Mouse (Mus musculus) kidney, postnatal 4 days (tissue): ENCODE measurements at regions not wholly inside any gene's neighbourhood (a gene's known extent, or its start where the extent isn't known, plus 50 kb on each side); places are given as distances from the start of the nearest gene placed in this dataset.

ENCODE experiments used
- DNase-seq, 2 experiments: peaks; one replicate each; pipeline ENCODE4 v3.0.0; 2021; ENCODE audit warnings: mixed read lengths in 2 of 2

DNA sequence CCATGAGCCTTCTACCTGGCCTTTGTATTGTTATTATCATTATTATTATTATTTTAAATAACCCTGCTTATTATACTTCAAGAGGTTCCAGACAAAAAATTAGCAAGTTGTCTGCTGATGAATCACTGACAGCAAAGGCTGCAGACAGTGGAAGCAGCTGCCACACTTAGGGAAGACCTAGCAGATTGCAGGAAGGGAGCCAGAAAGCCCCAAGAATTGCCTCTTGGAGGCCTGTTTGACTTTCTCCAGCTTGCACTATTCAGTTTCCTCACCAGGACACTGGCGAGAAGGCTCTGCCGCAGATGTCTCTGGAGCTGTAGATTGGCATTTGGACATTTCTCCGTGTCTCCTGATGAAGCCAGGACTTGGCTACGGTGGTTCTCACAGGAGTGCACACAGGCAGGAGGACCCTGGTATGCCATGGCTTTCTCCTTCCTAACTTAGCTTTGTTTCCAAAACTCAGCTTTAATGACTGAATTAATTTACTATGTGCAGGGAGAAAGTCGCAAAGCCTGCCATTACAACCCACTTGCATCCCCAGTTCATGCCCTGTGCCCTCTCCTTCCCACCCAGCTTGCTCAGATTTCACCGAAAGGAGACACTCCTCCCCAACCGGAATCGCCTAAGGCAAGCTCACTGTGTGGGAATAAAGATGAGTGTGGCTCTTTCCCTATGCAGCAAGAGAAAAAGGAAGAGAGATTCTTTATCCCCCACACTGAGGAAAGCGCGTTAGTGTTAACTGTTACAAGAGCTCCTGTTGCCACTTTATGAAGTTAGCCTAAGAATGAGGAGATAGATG, 193.3 kb upstream of the Trib2 start:
- peak; percentile 13 to 43 for DNase-seq

DNA sequence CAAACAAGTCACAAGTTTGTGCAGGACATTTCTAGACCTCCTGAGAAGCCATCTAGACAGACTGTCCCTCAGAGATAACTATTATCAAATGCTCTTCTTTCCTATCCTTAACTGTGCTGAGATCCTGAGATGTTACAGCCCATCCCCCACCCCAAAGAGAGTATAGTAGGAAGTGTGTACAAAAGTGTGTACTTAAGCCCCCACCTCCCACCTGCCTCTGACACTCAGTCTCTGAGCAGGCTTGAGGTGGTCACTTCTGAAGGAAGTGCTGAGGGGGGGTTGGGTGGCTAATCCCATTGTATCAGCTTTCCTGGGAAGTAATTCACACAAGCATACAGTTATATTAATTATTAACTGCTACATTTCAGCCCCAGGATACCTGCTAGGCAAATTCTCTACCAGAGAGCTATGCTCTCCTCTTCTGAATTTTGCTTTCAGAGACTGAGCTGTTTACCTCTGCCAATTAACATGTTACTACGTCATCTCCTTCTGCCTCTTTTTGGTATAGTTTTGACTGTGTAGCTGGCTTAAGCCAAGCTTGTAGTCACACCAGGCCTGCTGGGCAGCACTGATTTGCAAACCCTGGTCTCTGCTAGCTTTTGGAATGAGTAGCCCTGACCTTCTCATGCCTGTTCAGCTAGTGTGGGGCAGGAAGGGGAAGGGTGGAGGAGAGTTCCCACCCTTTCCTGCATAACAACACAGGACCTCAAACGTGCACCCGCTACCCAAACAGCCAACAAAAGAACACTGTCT, 192.2 kb upstream of the Trib2 start:
- peak; percentile 49 to 68 for DNase-seq

- DNase-seq, result no peak
Measured at GRCm38 (mm10) chr12:16008261-16008660, 191.5 kb upstream of the Trib2 start.

DNA sequence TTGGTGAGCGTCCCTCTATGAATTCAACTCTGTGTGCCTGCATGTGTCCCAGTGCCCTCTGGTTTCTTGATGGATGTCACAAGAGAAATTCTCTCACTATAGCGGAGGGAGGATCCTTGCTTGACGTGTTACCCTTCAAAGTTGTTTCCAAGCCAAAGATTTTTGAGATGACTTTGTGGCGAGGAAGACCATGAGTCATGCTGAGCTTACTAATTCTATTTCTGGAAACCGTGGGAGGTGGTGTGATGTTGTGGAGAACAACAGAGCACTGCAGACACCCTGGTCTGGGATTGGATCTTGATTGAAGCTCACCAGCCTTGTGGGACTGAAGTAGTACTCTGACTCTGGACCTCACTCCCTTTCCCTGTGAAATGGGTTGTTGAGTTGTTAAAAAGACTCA, 190.0 kb upstream of the Trib2 start:
- no peak for DNase-seq

GRCm38 (mm10) chr12:16006286-16006685, 189.6 kb upstream of the Trib2 start:
- no peak for DNase-seq

GRCm38 (mm10) chr12:16001811-16002210, 185.1 kb upstream of the Trib2 start:
- no peak for DNase-seq

DNA sequence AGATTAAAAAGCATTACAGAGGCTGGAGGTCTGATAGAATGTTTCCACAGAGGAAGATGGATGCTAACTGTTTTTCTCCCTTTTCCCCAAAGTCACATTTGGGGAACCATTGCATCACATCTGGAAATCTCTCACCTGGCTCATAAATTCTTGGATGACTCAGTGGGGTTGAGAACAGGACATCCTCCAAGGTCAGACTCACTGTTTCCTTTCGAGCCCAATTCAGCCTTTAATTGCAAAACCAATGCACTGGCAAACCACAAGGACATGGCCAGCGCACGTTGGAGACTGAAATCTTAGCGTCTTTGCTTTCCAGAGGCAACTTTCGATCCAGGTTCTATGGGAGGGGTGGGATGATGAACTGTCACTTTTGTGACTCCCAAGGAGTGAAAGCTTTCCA, 184.5 kb upstream of the Trib2 start:
- no peak for DNase-seq

DNA sequence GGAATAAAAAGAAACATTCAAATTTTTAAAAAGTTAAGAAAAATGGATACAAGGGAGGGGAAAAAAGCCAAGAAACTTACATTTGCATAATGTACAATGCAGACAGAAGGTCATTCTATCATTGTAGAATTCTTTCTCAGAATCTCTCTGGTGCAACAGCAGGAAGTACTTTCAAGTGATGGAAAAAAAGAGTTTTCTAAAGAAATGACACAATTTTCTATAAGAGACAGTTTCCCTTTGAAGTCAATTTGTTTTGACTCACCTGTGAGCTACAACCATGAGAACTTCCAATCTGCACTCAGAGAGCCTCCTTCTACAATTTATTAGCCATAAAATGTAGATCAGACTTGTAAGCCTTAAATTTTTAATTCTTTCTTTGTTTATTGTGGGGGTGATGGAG, 181.6 kb upstream of the Trib2 start:
- DNase-seq, result no peak

- no peak for DNase-seq
Measured at GRCm38 (mm10) chr12:15993866-15994265, 177.1 kb upstream of the Trib2 start.

- DNase-seq, result no peak
Measured at GRCm38 (mm10) chr12:15986351-15986750, 169.6 kb upstream of the Trib2 start.

- DNase-seq, result no peak
Measured at GRCm38 (mm10) chr12:15985649-15986048, 168.9 kb upstream of the Trib2 start.

- no peak for DNase-seq
Measured at GRCm38 (mm10) chr12:15983591-15984300, 167.0 kb upstream of the Trib2 start.

- no peak for DNase-seq
Measured at GRCm38 (mm10) chr12:15981741-15982140, 165.0 kb upstream of the Trib2 start.

- no peak for DNase-seq
Measured at GRCm38 (mm10) chr12:15979233-15979632, 162.5 kb upstream of the Trib2 start.

DNA sequence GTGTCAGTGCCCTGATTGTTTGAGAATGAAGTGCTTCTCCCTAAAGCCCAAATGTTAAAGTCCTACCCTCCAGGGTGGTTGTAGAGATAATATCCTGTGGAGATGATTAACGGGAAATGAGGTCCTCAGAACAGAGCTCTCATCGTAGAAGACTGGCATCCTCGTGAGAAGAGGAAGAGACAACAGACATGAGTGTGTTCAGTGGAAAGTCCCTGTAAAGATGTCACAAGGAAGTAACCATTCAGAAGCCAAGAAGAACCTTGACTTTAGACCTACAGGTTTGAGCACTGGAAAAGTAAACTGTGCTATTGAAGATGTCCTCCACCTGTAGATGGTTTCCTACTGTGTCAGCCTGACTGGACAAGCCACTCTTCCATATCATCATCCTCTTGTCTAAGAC, 155.1 kb upstream of the Trib2 start:
- DNase-seq, result no peak

- no peak for DNase-seq
Measured at GRCm38 (mm10) chr12:15970262-15970661, 153.5 kb upstream of the Trib2 start.

- DNase-seq, result no peak
Measured at GRCm38 (mm10) chr12:15967550-15968102, 150.9 kb upstream of the Trib2 start.

GRCm38 (mm10) chr12:15966631-15967030, 149.9 kb upstream of the Trib2 start:
- no peak for DNase-seq

DNA sequence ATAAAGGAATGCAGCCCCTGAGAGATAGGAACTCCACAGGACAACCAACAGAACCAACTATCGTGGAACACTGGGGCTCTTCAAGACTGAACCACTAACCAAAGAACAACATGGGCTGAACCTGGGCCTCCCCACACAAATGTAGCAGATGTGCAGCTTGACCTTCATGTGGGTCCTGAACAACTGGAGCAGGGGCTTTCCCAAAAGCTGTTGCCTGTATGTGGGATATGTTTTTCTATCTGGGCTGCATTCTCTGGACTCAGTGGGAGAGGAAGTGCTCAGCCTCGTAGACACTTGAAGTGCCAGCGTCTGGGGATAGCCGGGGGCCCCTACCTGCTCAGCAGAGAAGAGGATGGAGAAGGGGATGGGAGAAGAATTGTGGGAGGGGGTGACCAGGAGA, 149.2 kb upstream of the Trib2 start:
- DNase-seq, result no peak

- DNase-seq, result no peak
Measured at GRCm38 (mm10) chr12:15964073-15964472, 147.4 kb upstream of the Trib2 start.

DNA sequence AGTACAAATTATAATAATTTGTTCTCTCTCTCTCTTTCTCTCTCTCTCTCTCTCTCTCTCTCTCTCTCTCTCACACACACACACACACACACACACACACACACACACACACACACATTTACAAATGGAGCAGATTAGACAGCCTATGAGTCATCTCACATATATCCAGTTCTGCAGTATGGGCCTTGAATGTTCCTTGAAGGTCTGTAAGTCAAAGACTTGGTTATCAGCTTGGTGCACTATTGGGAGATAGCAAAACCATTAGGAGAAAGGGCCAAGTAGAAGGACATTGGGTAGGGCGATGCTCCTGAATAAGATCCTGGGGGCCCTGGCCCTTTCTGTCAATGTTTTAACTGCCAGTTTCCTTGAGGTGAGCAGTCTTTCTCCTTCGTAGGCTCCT, 145.1 kb upstream of the Trib2 start:
- DNase-seq, result no peak

GRCm38 (mm10) chr12:15937443-15938237, 120.9 kb upstream of the Trib2 start:
- peak; percentile 17 to 35 for DNase-seq
